Mouse (Mus musculus) central nervous system, embryonic 11.5 days (tissue): Measurements from ENCODE around the gene Acsl3. TPM values are rescaled to one million over a fixed set of nuclear protein-coding genes. Genes with fewer than 3 reads are reported as not detected.

Experiments
- polyA plus RNA-seq: library from polyadenylated mRNA; depleted of rRNA; stranded (reverse); fragments of >200 nt; gene quantifications from 2 replicates; pipeline ENCODE4 v1.2.3, GENCODE M21; 2012; rRNA removed

Acsl3 gene
- 48.4 and 50.4 TPM in 2 replicates for polyA plus RNA-seq

GRCm38 (mm10) chr1:78657671-78658440, at the start of gene Acsl3, which contains the start of gene Utp14b:
Acsl3 (plus strand) TSS chr1:78657825.
Utp14b (plus strand) TSS chr1:78658038.

Other genes starting within 250 kb of the Acsl3 start
- gene Farsb, start 168.9 kb upstream of the Acsl3 start, polyA plus RNA-seq = 72.9 and 81.2 TPM in 2 replicates
- gene Mogat1, start 146.8 kb upstream of the Acsl3 start, polyA plus RNA-seq = 0.23 and 0.73 TPM in 2 replicates
- 0.60 and 1.1 TPM in 2 replicates for gene BC035947, start 145.7 kb upstream of the Acsl3 start, polyA plus RNA-seq
- gene Utp14b, start 213 bp downstream of the Acsl3 start, polyA plus RNA-seq = 9.1 and 10.0 TPM in 2 replicates
- 0.50 and 1.5 TPM in 2 replicates for gene Kcne4, start 158.9 kb downstream of the Acsl3 start, polyA plus RNA-seq